Mouse (Mus musculus) forebrain, postnatal 0 days (tissue): ENCODE measurements at regions not wholly inside any gene's neighbourhood (a gene's known extent, or its start where the extent isn't known, plus 50 kb on each side); places are given as distances from the start of the nearest gene placed in this dataset.

Experiments
- ATAC-seq: fragments of 200-750 bp; cut with Nextera tagmentation; 2 replicates; pipeline ENCODE4 v1.8.0; 2017; ENCODE audit warnings: mild to moderate bottlenecking, moderate library complexity
- DNase-seq: peaks from one replicate; pipeline ENCODE4 v3.0.0-alpha.2; 2015
- H3K27ac ChIP-seq: fragments of 300-500 bp; sonication (generic); 2 replicates; pipeline ENCODE4 v1.5.1; 2014; ENCODE audit warnings: low read depth, mild to moderate bottlenecking, antibody characterized with exemption, low read length, moderate library complexity, mixed read lengths
- H3K27me3 ChIP-seq: fragments of 300-500 bp; sonication (generic); 2 replicates; pipeline ENCODE4 v1.6.1; 2014; ENCODE audit warnings: mild to moderate bottlenecking, low read length, mixed read lengths; ENCODE audit not compliant: insufficient read depth
- H3K36me3 ChIP-seq: fragments of 300-500 bp; sonication (generic); 2 replicates; pipeline ENCODE4 v1.6.1; 2014; ENCODE audit warnings: mild to moderate bottlenecking, moderate library complexity; ENCODE audit not compliant: insufficient read depth
- H3K4me1 ChIP-seq: fragments of 300-500 bp; sonication (generic); 2 replicates; pipeline ENCODE4 v1.6.1; 2014; ENCODE audit warnings: antibody characterized with exemption; ENCODE audit not compliant: insufficient read depth
- H3K4me2 ChIP-seq: fragments of 300-500 bp; sonication (generic); 2 replicates; pipeline ENCODE4 v1.6.1; 2014; ENCODE audit warnings: low read depth, mild to moderate bottlenecking, moderate library complexity
- H3K4me3 ChIP-seq: fragments of 300-500 bp; sonication (generic); 2 replicates; pipeline ENCODE4 v1.5.1; 2014; ENCODE audit warnings: low read depth, low read length, mixed read lengths
- H3K9ac ChIP-seq: fragments of 300-500 bp; sonication (generic); 2 replicates; pipeline ENCODE4 v1.6.1; 2014; ENCODE audit warnings: mild to moderate bottlenecking
- H3K9me3 ChIP-seq: fragments of 300-500 bp; sonication (generic); 2 replicates; pipeline ENCODE4 v1.6.1; 2016; ENCODE audit warnings: low read length
- CTCF ChIP-seq: sonication (generic); IDR thresholded peaks from 2 replicates; pipeline ENCODE4 v1.5.1; 2016; ENCODE audit warnings: antibody characterized with exemption, control low read depth, low read depth
- WGBS: fragments of 180-500 bp; shearing (Covaris S2); extraction: QIAGEN DNeasy Blood & Tissue Kit; methylation state at CpG from one replicate; pipeline ENCODE4 v1.1.7; 2014; 5-methylcytosine and 5-hydroxymethylcytosine counted together

- 79% methylated on average over 4 of the region's 4 CpGs for WGBS
- Histone ChIP-seq H3K4me3 (no peak overlapping the region), H3K4me2 (no peak overlapping the region), H3K27me3 (no peaks in the 10 kb centered on the region), H3K9ac (no peak overlapping the region), H3K36me3 (no peaks in the 10 kb centered on the region), H3K4me1 (no peaks in the 10 kb centered on the region), H3K27ac (no peak overlapping the region), H3K9me3 (no peaks in the 10 kb centered on the region)
- ATAC-seq (no peak), DNase-seq (no peak)
- no peak for TF ChIP-seq CTCF
These were observed 102.4 kb upstream of the Sp4 start for GRCm38 (mm10) chr12:118403519-118404087.

- no peak for ATAC-seq
- Histone ChIP-seq H3K9me3 (no peaks in the 10 kb centered on the region), H3K4me3 (no peak overlapping the region), H3K36me3 (no peaks in the 10 kb centered on the region), H3K27me3 (no peaks in the 10 kb centered on the region), H3K4me2 (no peak overlapping the region), H3K4me1 (no peaks in the 10 kb centered on the region), H3K9ac (no peak overlapping the region), H3K27ac (no peak overlapping the region)
- TF ChIP-seq CTCF = no peak
- no peak for DNase-seq
These were observed 100.1 kb upstream of the Sp4 start for GRCm38 (mm10) chr12:118401377-118401776.

- TF ChIP-seq CTCF = no peak
- Histone ChIP-seq H3K36me3 (no peaks in the 10 kb centered on the region), H3K9me3 (no peaks in the 10 kb centered on the region), H3K27ac (no peak overlapping the region), H3K4me1 (no peaks in the 10 kb centered on the region), H3K27me3 (no peaks in the 10 kb centered on the region), H3K9ac (no peak overlapping the region), H3K4me2 (no peak overlapping the region), H3K4me3 (no peak overlapping the region)
- ATAC-seq (no peak), DNase-seq (no peak)
These were observed 90.4 kb upstream of the Sp4 start for GRCm38 (mm10) chr12:118391654-118392053.

GRCm38 (mm10) chr12:118381013-118381412 lies 79.8 kb upstream of the Sp4 start:
- Histone ChIP-seq H3K9me3 (no peaks in the 10 kb centered on the region), H3K9ac (no peak overlapping the region), H3K27ac (no peak overlapping the region), H3K4me2 (no peak overlapping the region), H3K4me3 (no peak overlapping the region), H3K27me3 (no peaks in the 10 kb centered on the region), H3K4me1 (no peaks in the 10 kb centered on the region), H3K36me3 (no peaks in the 10 kb centered on the region)
- DNase-seq (no peak), ATAC-seq (no peak)
- WGBS = 97% methylated on average over 3 of the region's 3 CpGs
- no peak for TF ChIP-seq CTCF

GRCm38 (mm10) chr12:118377898-118378297 lies 76.7 kb upstream of the Sp4 start:
- peak; percentile 51; the same call in 1 of the 2 replicates for ATAC-seq
- Histone ChIP-seq H3K27me3 (no peaks in the 10 kb centered on the region), H3K36me3 (no peaks in the 10 kb centered on the region), H3K4me2 (no peak overlapping the region), H3K9me3 (no peaks in the 10 kb centered on the region), H3K4me3 (no peak overlapping the region), H3K27ac (no peak overlapping the region), H3K4me1 (no peaks in the 10 kb centered on the region), H3K9ac (no peak overlapping the region)
- DNase-seq = peak; percentile 10
- WGBS = 26% methylated on average over 5 of the region's 5 CpGs
- TF ChIP-seq CTCF = no peak

- Histone ChIP-seq H3K4me3 (no peak overlapping the region), H3K36me3 (no peaks in the 10 kb centered on the region), H3K27ac (no peak overlapping the region), H3K9me3 (no peaks in the 10 kb centered on the region), H3K9ac (no peak overlapping the region), H3K27me3 (no peaks in the 10 kb centered on the region), H3K4me1 (no peaks in the 10 kb centered on the region), H3K4me2 (no peak overlapping the region)
- ATAC-seq (no peak), DNase-seq (no peak)
- no peak for TF ChIP-seq CTCF
- WGBS = 82% methylated on average over 14 of the region's 14 CpGs
These were observed 75.6 kb upstream of the Sp4 start for GRCm38 (mm10) chr12:118376521-118377493.

GRCm38 (mm10) chr12:118373250-118373649 lies 72.0 kb upstream of the Sp4 start:
- H3K9ac ChIP-seq = no peak overlapping the region
- H3K4me3 ChIP-seq = no peak overlapping the region
- H3K27me3 ChIP-seq = no peaks in the 10 kb centered on the region
- no peaks in the 10 kb centered on the region for H3K9me3 ChIP-seq
- no peak overlapping the region for H3K27ac ChIP-seq
- TF ChIP-seq CTCF = no peak
- no peak overlapping the region for H3K4me2 ChIP-seq
- DNase-seq (no peak), ATAC-seq (no peak)
- H3K4me1 ChIP-seq = no peaks in the 10 kb centered on the region
- WGBS = 76% methylated on average over 6 of the region's 6 CpGs
- no peaks in the 10 kb centered on the region for H3K36me3 ChIP-seq
